Mouse (Mus musculus): ENCODE data around the gene Gpd1l. TPM values are rescaled to one million over a fixed set of nuclear protein-coding genes. Genes with fewer than 3 reads are reported as not detected.

Gene Gpd1l
- polyA plus RNA-seq, 2 experiments: 3.4 to 4.6 TPM

DNA sequence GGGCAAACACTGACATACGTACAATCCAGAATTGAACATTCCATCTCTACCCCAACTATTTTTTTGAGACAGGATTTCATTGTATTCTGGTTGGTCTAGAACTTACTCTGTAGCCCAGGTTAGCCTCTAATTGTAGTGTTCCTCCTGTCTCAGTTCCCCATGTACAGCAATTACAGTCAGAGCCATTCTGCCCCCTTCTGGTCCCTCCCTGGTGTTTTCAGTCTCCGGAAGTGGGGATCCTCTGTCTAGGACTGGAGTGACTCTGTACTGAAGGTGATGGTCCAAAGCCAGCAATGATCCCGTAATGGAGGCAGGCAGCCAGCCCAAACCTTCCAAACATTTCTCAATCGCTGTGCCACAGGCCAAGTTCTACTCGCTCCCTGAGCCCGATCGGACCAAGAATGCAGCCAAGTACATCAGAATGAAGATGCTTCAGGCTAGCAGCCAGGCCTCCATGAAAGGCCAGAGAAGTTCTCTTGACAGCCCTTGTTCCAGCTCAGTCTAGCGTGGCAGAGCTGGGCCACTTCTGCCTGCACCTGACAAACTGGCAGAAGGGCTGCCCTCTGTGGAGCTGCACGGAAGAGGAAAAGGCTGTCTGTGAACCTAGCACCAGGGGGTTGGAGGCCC, 3.2 kb downstream of the Gpd1l start:
- no peaks in the 10 kb centered on the region for H3K9me3 ChIP-seq (ENCODE audit: control insufficient read depth, low read length)
- TF ChIP-seq CTCF (IDR thresholded peaks at IDR 0.05; ENCODE audit: low read depth) (no peak), EP300 (IDR thresholded peaks at IDR 0.05; ENCODE audit: low read depth) (no peak)
- no peak overlapping the region for H3K27ac ChIP-seq
- no peak overlapping the region for H3K9ac ChIP-seq (replicated peaks)
- WGBS (ENCODE audit: insufficient replicate concordance): 81% methylated on average over 9 of the region's 9 CpGs
- H3K4me2 ChIP-seq (ENCODE audit: low read depth): no peak overlapping the region
- ATAC-seq (ENCODE audit: insufficient read depth): no peak
- no peaks in the 10 kb centered on the region for H3K27me3 ChIP-seq (ENCODE audit: control insufficient read depth, insufficient read depth, low read length)
- peaks cover 0 to 14% of the 10 kb centered on the region in 2 experiments; a peak in 2 of 4 replicates for H3K4me1 ChIP-seq (replicated peaks; ENCODE audit: control insufficient read depth in 2 of 2, insufficient read depth in 2 of 2, low read length in 1 of 2)
- DNase-seq (ENCODE audit: low read depth in 3 of 3, low spot score in 3 of 3): no peak
- H3K4me3 ChIP-seq (ENCODE audit: insufficient read depth in 1 of 2, low read depth in 2 of 2, low read length in 2 of 2): no peak overlapping the region
- no peaks in the 10 kb centered on the region for H3K36me3 ChIP-seq (replicated peaks; ENCODE audit: control insufficient read depth, insufficient read depth, low read depth)

- 51% methylated on average over 5 of the region's 5 CpGs for WGBS (ENCODE audit: insufficient replicate concordance)
- TF ChIP-seq EP300 (IDR thresholded peaks at IDR 0.05; ENCODE audit: low read depth) (no peak), CTCF (IDR thresholded peaks at IDR 0.05; ENCODE audit: low read depth) (no peak)
- H3K4me3 ChIP-seq (ENCODE audit: insufficient read depth in 1 of 2, low read depth in 2 of 2, low read length in 2 of 2): no peak overlapping the region
- no peaks in the 10 kb centered on the region for H3K36me3 ChIP-seq (replicated peaks; ENCODE audit: control insufficient read depth, insufficient read depth, low read depth)
- DNase-seq (ENCODE audit: low read depth in 3 of 3, low spot score in 3 of 3) (no peak), ATAC-seq (ENCODE audit: insufficient read depth) (no peak)
- H3K27me3 ChIP-seq (ENCODE audit: control insufficient read depth, insufficient read depth, low read length): no peaks in the 10 kb centered on the region
- H3K9me3 ChIP-seq (ENCODE audit: control insufficient read depth, low read length): no peaks in the 10 kb centered on the region
- H3K27ac ChIP-seq: no peak overlapping the region
- peaks cover 4 to 9% of the 10 kb centered on the region in 2 experiments; a peak in 2 of 4 replicates for H3K4me1 ChIP-seq (replicated peaks; ENCODE audit: control insufficient read depth in 2 of 2, insufficient read depth in 2 of 2, low read length in 1 of 2)
- H3K4me2 ChIP-seq (ENCODE audit: low read depth): no peak overlapping the region
- no peak overlapping the region for H3K9ac ChIP-seq (replicated peaks)
Observed at GRCm38 (mm10) chr9:114925571-114925970, 8.2 kb downstream of the Gpd1l start.

- H3K27ac ChIP-seq: no peak overlapping the region
- DNase-seq (ENCODE audit: low read depth in 3 of 3, low spot score in 3 of 3) (no peak), ATAC-seq (ENCODE audit: insufficient read depth) (no peak)
- no peaks in the 10 kb centered on the region for H3K36me3 ChIP-seq (replicated peaks; ENCODE audit: control insufficient read depth, insufficient read depth, low read depth)
- 36% methylated on average over 10 of the region's 10 CpGs for WGBS (ENCODE audit: insufficient replicate concordance)
- H3K9me3 ChIP-seq (ENCODE audit: control insufficient read depth, low read length): no peaks in the 10 kb centered on the region
- TF ChIP-seq EP300 (IDR thresholded peaks at IDR 0.05; ENCODE audit: low read depth) (no peak), CTCF (IDR thresholded peaks at IDR 0.05; ENCODE audit: low read depth) (no peak)
- H3K4me1 ChIP-seq (replicated peaks; ENCODE audit: control insufficient read depth in 2 of 2, insufficient read depth in 2 of 2, low read length in 1 of 2): peaks cover 4 to 9% of the 10 kb centered on the region in 2 experiments; a peak in 2 of 4 replicates
- H3K27me3 ChIP-seq (ENCODE audit: control insufficient read depth, insufficient read depth, low read length): no peaks in the 10 kb centered on the region
- no peak overlapping the region for H3K9ac ChIP-seq (replicated peaks)
- no peak overlapping the region for H3K4me3 ChIP-seq (ENCODE audit: insufficient read depth in 1 of 2, low read depth in 2 of 2, low read length in 2 of 2)
- H3K4me2 ChIP-seq (ENCODE audit: low read depth): no peak overlapping the region
Observed at GRCm38 (mm10) chr9:114925039-114925438, 8.7 kb downstream of the Gpd1l start.

DNA sequence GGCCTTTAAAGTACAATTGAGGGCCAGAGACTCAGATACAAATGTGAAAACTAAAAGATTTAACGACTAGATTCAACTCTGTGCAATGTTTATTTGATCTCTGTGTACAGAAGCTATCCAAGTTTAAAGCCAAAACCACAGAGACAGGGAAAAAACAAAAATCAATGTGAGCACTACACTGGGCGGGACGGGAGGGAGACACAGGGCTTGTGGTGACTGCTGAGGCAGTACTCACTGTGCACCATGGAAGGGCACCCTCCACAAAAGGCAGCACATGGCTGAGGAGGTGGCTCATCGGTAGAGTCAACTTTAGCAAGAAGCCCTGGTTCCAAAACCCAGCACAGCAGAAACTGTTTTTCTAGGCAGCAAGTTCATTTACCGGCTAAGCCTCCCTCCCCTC, 9.3 kb downstream of the Gpd1l start:
- WGBS (ENCODE audit: insufficient replicate concordance): 40% methylated on average over 5 of the region's 5 CpGs
- Histone ChIP-seq H3K27me3 (ENCODE audit: control insufficient read depth, insufficient read depth, low read length) (no peaks in the 10 kb centered on the region), H3K9ac (replicated peaks) (no peak overlapping the region), H3K4me1 (replicated peaks; ENCODE audit: control insufficient read depth in 2 of 2, insufficient read depth in 2 of 2, low read length in 1 of 2) (peaks cover 4 to 9% of the 10 kb centered on the region in 2 experiments; a peak in 2 of 4 replicates), H3K27ac (no peak overlapping the region), H3K36me3 (replicated peaks; ENCODE audit: control insufficient read depth, insufficient read depth, low read depth) (no peaks in the 10 kb centered on the region), H3K9me3 (ENCODE audit: control insufficient read depth, low read length) (no peaks in the 10 kb centered on the region), H3K4me2 (ENCODE audit: low read depth) (no peak overlapping the region), H3K4me3 (ENCODE audit: insufficient read depth in 1 of 2, low read depth in 2 of 2, low read length in 2 of 2) (no peak overlapping the region)
- TF ChIP-seq EP300 (IDR thresholded peaks at IDR 0.05; ENCODE audit: low read depth) (no peak), CTCF (IDR thresholded peaks at IDR 0.05; ENCODE audit: low read depth) (no peak)
- DNase-seq (ENCODE audit: low read depth in 3 of 3, low spot score in 3 of 3) (no peak), ATAC-seq (ENCODE audit: insufficient read depth) (no peak)

DNA sequence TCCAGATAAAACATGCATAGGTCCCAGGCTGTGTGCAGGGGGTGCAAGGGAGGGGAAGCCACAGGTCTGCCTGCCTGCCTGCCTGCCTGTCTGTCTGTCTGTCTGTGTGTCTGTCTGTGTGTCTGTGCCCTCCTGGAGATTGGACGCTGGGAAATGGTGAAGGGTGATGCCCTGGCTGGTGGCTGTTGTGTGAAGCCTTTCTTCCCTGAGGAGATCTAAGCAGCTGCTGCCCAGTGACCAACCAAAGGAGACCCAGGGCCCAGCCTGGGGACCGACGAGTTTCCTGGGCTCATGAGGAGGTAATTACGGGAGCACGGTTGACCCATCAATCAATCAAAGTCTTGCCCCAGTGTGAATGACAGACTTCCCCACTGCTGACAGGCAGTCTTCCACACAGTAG, 11.6 kb downstream of the Gpd1l start:
- TF ChIP-seq EP300 (IDR thresholded peaks at IDR 0.05; ENCODE audit: low read depth) (no peak), CTCF (IDR thresholded peaks at IDR 0.05; ENCODE audit: low read depth) (no peak)
- Histone ChIP-seq H3K36me3 (replicated peaks; ENCODE audit: control insufficient read depth, insufficient read depth, low read depth) (no peaks in the 10 kb centered on the region), H3K9ac (replicated peaks) (no peak overlapping the region), H3K27ac (no peak overlapping the region), H3K27me3 (ENCODE audit: control insufficient read depth, insufficient read depth, low read length) (no peaks in the 10 kb centered on the region), H3K4me2 (ENCODE audit: low read depth) (no peak overlapping the region), H3K4me3 (ENCODE audit: insufficient read depth in 1 of 2, low read depth in 2 of 2, low read length in 2 of 2) (no peak overlapping the region), H3K9me3 (ENCODE audit: control insufficient read depth, low read length) (no peaks in the 10 kb centered on the region), H3K4me1 (replicated peaks; ENCODE audit: control insufficient read depth in 2 of 2, insufficient read depth in 2 of 2, low read length in 1 of 2) (peaks cover 4 to 9% of the 10 kb centered on the region in 2 experiments; a peak in 2 of 4 replicates)
- DNase-seq (ENCODE audit: low read depth in 3 of 3, low spot score in 3 of 3) (no peak), ATAC-seq (ENCODE audit: insufficient read depth) (no peak)
- WGBS (ENCODE audit: insufficient replicate concordance): 66% methylated on average over 5 of the region's 5 CpGs

Measured in liver, embryonic 14.5 days (tissue).